Mouse (Mus musculus) T-helper 2 cell (primary cell): ENCODE data around the gene Cldn10.

ENCODE experiments used
- in situ Hi-C: fragments of 300-600 bp; cut with MboI, MseI; formaldehyde crosslinking; loops from one replicate; pipeline ENCODE4 v1.15.1; 2025; ENCODE audit warnings: high pct_unique_total_duplicates

The Cldn10 gene

GRCm38 (mm10) chr14:118862253-118862652 lies 74.5 kb downstream of the Cldn10 start:
- in situ Hi-C loops: no loop called here

GRCm38 (mm10) chr14:118864905-118865304 lies 77.2 kb downstream of the Cldn10 start:
- in situ Hi-C loops: no loop called here

- in situ Hi-C loops: no loop called here
Observed at GRCm38 (mm10) chr14:118866014-118866811, 78.5 kb downstream of the Cldn10 start.

- in situ Hi-C loops: no loop called here
Observed at GRCm38 (mm10) chr14:118867366-118867765, 79.7 kb downstream of the Cldn10 start.

DNA sequence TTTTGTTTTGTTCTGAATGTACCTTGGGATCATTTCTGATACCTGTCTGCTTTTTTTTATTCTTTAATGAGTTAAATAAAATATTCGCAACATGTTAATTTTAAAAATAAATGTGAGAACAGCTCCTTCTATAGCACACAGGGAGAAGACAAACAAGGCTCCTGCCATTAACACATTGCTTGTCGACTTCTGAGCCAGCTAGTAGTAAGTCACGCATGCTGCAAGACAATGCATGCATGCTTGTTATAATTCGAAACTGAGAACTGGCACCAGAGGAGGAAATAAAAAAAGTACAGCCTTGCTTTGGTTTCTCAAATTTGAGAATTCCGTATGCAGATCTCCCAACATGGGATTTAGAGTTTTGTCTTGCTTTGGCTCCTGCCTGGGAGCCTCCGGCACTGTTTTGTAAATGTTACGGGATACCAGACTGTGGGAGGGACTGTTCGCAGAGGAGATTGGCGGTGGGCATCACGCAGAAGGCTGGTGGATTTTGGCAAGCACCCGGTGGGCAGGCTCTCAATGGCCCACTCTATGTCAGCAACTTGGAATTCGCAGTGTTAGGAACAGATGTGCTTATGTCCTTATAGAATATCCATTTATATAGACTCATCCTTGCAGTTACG lies 80.5 kb downstream of the Cldn10 start:
- in situ Hi-C loops: no loop called here

GRCm38 (mm10) chr14:118869712-118870111 lies 82.0 kb downstream of the Cldn10 start:
- in situ Hi-C loops: no loop called here

GRCm38 (mm10) chr14:118874126-118874525 lies 86.4 kb downstream of the Cldn10 start:
- in situ Hi-C loops: no loop called here

DNA sequence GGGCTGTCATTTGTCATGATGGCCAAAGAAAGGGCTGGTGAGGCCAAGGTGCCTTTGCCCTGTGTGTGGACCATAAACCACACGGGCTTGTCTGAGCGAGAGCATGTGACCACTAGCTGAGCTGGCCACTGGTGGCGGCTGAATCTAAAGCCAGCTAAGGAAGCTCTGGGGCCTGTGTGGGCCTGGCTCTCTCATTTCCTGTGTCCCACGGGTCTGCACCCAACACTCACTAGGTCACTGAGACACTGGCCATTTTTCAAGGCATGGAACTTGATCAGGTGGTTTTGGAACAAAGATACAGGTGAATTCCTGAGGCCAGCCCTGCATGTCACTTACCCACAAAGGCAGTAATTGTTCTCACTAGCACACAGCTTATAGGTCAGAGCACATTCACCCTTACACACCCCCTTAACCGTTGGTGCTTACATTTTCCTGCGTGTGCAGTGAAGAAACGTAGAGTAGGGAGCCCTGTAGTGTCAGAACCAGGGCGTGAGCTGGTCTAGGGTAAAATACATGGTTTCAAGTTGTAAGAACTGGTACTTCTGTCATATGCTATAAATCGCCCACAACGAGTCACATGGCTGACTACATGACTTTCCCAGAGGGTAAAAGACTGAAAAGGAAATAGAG lies 87.2 kb downstream of the Cldn10 start:
- in situ Hi-C loops: no loop called here

DNA sequence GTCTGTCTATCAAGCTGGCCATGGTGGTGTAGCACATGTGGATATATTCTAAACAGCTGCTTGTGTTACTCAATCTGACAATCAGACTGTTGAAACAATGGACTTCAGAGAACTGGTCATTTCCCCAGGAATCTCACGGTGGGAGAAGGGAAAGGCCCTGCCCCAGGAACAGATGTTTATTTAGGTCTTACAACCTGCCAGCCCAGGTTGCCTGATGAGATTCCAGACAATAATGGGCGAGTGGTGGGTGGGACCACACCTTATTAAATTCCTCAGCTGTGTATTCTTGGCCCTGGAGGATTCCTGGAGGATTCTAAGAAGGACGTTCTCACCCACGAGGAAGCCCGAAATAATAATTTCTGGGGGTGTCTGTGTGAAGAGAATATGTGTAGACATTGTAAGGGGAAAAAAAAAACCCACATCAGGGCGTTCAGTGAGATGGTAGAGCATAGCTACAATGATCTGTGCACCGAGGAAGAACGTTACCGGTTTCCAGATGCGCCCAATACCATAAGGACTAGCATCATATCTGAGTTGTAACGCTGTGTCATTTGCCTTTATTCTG lies 90.7 kb downstream of the Cldn10 start:
- in situ Hi-C loops: no loop called here

DNA sequence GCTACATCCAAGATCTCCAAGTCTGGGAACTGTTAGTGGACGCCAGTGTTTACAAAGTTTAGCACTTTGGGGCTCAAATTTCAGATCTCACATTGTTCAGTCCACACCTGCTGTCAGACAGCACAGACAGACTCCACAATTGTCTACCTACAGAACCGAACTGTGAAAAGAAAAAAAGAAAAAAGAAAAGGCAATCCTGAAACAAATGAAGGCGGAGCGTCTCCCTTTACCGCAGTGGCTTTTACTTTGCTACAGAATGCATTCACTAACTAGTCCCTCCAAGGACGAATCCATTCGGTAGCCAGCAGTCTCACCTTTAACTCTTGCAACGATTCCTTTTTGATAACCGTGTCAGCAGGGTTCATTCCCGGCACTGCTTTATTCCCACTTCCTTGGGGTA lies 93.0 kb downstream of the Cldn10 start:
- in situ Hi-C loops: loop anchor here (10.0 kb wide), 1 partner anchor 546 kb away; no protein-coding TSS in a partner anchor

DNA sequence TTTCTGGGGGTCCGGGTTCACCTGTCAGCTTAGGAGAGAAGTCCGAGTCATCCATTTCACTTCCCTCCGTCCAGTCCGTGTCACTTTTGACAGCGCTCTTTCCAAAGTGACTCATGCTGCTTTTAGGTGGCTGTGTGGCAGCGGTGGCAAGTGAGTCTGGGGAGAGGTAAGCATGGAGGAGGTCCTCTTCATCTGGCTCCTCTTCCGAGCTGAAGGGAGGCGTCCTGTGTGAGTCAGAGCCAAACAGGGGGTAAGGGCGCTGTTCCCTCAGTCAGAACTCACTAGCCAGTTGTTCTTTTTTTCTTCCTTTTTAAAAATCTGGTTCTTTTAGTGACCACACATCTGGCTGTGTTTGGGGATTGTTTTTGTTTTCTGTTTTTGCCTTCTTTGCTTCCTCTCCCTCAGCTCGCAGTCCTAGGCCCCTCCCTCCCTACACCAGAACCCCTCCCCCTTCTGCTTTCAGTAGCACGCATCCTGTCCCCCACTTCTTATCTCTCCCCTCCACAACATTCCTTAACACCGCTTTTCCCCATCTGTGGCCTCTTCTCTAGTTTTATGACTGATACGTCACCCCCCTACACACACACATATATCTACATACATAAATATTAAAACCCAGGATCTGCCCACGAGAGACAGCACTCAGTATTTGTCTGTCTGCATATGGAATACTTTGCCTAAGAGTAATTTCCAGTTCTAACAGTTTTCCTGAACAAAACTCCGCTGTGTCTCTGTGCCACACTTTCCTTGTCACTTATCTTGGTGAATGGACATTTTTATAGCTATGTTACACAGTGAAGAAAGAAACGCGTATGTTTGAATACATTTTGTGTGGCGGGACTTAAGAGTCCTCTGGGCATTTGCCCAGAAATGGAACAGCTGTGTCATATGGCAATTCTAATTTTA lies 95.9 kb downstream of the Cldn10 start:
- in situ Hi-C loops: loop anchor here (10.0 kb wide), 1 partner anchor 549 kb away; no protein-coding TSS in a partner anchor

DNA sequence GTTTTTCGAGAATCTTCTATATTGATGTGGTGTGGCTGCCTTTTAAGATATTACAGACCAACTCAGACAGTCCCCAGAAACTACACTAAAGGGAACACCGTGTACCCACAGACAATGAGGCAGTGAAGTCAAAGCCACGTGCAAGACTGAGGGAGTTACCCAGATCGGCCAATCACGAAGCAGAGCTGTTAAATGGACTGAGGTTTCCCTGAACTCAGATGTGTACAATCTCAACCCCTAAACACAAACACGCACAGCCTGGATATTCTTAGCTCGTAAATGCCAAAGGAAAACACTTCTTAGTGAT lies 96.5 kb downstream of the Cldn10 start:
- in situ Hi-C loops: loop anchor here (10.0 kb wide), 1 partner anchor 549 kb away; no protein-coding TSS in a partner anchor

- in situ Hi-C loops: no loop called here
Observed at GRCm38 (mm10) chr14:118890101-118890500, 102.4 kb downstream of the Cldn10 start.

DNA sequence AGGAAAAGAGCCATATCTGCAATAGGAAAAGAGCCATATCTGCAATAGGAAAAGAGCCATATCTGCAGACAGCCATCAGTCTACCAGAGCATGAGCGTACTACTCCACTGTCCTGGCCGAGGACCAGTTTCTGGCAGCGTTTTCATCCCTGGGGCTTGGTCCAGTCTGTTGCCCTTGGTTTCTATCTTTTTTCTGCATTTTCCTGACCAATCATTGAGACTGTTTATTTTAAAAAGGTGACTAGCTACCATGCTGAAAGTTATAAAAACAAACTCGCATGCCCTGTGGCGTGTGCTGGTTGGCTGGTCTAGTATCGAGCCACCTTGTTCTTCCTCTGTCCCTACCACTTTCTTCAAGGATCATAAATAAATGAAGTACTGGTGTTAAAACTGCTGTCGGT lies 107.5 kb downstream of the Cldn10 start:
- in situ Hi-C loops: no loop called here

- in situ Hi-C loops: no loop called here
Observed at GRCm38 (mm10) chr14:118895655-118896054, 107.9 kb downstream of the Cldn10 start.

- in situ Hi-C loops: no loop called here
Observed at GRCm38 (mm10) chr14:118899940-118900339, 112.2 kb downstream of the Cldn10 start.

DNA sequence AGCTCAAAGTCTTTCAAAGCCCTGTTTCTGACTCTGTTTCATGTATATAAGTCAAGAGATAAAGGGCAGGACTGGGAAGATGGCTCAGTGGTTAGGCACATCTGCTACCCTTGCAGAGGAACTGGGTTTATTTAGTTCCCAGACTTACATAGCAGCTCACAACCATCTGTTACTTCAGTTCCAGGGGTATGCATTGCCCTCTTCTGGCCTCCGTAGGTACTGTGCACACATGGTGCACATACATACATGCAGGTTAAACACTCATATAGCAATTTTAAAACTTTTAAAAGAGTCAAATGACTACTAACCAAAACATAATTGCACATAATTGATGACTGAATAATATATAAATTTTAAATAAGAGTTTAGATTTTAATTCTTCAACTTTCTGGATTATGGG lies 113.2 kb downstream of the Cldn10 start:
- in situ Hi-C loops: no loop called here

- in situ Hi-C loops: no loop called here
Observed at GRCm38 (mm10) chr14:118903397-118903796, 115.7 kb downstream of the Cldn10 start.

DNA sequence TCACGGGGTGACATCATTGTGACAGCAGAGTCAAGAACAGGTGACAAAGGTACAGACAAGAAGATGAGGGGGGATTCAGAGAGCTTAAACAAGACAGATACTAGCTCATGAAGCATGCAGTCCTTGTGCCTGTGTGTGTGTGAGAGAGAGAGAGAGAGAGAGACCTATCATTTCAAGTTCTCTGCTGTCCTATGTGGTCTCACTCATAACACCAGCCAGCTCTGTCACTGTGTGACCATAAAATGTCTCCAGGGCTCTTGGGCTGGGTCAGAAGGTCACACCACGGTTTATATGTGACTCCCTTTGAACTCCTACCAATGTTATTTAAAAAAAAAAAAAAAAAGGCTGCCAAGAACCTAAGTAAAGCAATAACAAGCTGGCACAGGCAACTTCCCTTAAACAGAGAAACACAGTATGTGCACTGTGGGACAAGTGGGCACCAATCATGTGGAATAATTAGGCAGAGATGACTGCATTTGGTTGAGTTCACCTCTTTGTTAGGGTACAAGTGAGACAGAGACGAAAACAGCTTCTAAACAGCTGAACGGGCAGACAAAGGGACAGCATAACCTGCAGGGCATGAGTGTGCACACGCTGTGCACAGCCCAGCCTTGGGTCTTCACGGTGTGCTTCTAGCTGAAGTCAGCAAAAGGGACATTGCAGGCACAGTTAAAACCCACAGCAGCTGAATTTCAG lies 116.3 kb downstream of the Cldn10 start:
- in situ Hi-C loops: no loop called here

- in situ Hi-C loops: no loop called here
Observed at GRCm38 (mm10) chr14:118907592-118907991, 119.9 kb downstream of the Cldn10 start.

DNA sequence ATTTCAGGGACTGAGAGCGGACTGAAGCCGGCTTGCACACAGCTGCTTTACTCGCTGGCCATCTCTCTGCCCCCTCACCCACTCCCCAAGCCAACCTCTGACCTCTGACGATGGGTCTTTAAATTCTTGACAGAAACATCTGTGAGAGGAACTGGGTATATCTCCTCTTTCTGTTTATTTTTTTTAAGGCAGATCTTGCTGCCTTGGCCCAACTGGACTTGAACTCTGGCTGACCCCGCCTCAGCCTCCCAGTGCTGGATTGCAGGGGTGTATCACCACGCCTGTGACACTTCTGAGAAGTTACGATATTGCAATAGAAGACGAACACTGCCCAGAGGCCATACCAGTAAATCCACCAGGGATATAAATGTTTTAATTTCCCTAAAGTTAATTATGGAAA lies 122.2 kb downstream of the Cldn10 start:
- in situ Hi-C loops: loop anchor here (10.0 kb wide), 1 partner anchor 65 kb away; no protein-coding TSS in a partner anchor
